Mouse (Mus musculus) midbrain, embryonic 16.5 days (tissue): ENCODE measurements around the gene Nt5c2. TPM values are rescaled to one million over a fixed set of nuclear protein-coding genes. Genes with fewer than 3 reads are reported as not detected.

Source experiments
- ATAC-seq: fragments of 200-750 bp; cut with Nextera tagmentation; 2 replicates; pipeline ENCODE4 v1.8.0; 2017; ENCODE audit warnings: moderate TSS enrichment
- H3K27ac ChIP-seq: fragments of 300-500 bp; sonication (generic); 2 replicates; pipeline ENCODE4 v1.5.1; 2014; ENCODE audit warnings: mild to moderate bottlenecking, low read length, mixed read lengths
- H3K27me3 ChIP-seq: fragments of 300-500 bp; sonication (generic); 2 replicates; pipeline ENCODE4 v1.6.1; 2014; ENCODE audit warnings: low read depth, low read length, mixed read lengths; ENCODE audit not compliant: control insufficient read depth, insufficient read depth
- H3K36me3 ChIP-seq: fragments of 300-500 bp; sonication (generic); 2 replicates; pipeline ENCODE4 v1.6.1; 2014; ENCODE audit warnings: mild to moderate bottlenecking, low read length, moderate library complexity, mixed read lengths; ENCODE audit not compliant: control insufficient read depth, insufficient read depth
- H3K4me1 ChIP-seq: fragments of 300-500 bp; sonication (generic); 2 replicates; pipeline ENCODE4 v1.6.1; 2014; ENCODE audit warnings: mild to moderate bottlenecking, low read length, mixed read lengths; ENCODE audit not compliant: control insufficient read depth, insufficient read depth
- H3K4me2 ChIP-seq: fragments of 300-500 bp; sonication (generic); 2 replicates; pipeline ENCODE4 v1.6.1; 2014; ENCODE audit warnings: mild to moderate bottlenecking, low read length, mixed read lengths
- H3K4me3 ChIP-seq: fragments of 300-500 bp; sonication (generic); 2 replicates; pipeline ENCODE4 v1.5.1; 2014; ENCODE audit warnings: low read depth, mild to moderate bottlenecking, low read length, moderate library complexity, mixed read lengths
- H3K9ac ChIP-seq: fragments of 300-500 bp; sonication (generic); 2 replicates; pipeline ENCODE4 v1.6.1; 2014; ENCODE audit warnings: low read depth, low read length, mixed read lengths
- H3K9me3 ChIP-seq: fragments of 300-500 bp; sonication (generic); replicated peaks from 2 replicates; pipeline ENCODE4 v1.6.1; 2014; ENCODE audit warnings: mild to moderate bottlenecking, low read length, mixed read lengths; ENCODE audit not compliant: control insufficient read depth, poor library complexity, severe bottlenecking
- WGBS: fragments of 180-500 bp; shearing (Covaris S2); extraction: QIAGEN DNeasy Blood & Tissue Kit; methylation state at CpG from one replicate; pipeline ENCODE4 v1.1.7; 2014; 5-methylcytosine and 5-hydroxymethylcytosine counted together
- polyA plus RNA-seq: library from polyadenylated mRNA; unstranded; fragments of >200 nt; fragmentation: Nextera tagmentation; extraction: Ambion mirVana; gene quantifications from 2 replicates; pipeline ENCODE4 v1.2.1, GENCODE M21; 2015

Gene Nt5c2
- polyA plus RNA-seq, 1 experiment from 2014 or later: 85.7 TPM

DNA sequence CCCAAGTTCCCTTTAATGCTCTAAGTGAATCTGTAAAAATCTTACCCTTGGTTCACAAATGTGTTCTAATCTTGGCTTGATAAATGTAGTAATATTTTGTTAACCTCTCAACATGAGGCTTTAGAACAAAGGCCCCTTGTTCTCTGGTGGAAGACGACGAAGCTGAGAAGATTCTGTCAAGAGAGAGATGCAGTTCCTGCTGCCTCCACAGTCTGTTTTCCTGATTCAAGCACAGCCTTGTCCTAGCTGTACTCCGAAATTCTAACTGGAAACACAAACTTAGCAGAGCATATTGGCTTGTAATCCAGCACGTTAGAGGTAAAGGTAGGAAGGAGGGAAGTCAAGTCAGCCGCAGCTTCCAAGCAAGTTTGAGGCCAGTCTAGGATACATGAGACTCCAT, 62.0 kb downstream of the Nt5c2 start:
- no peak overlapping the region for H3K4me2 ChIP-seq
- 79% methylated on average over 5 of the region's 5 CpGs for WGBS
- no peak overlapping the region for H3K27ac ChIP-seq
- H3K4me3 ChIP-seq: no peak overlapping the region
- ATAC-seq: no peak
- no peaks in the 10 kb centered on the region for H3K27me3 ChIP-seq
- H3K36me3 ChIP-seq: peaks cover 5% of the 10 kb centered on the region
- H3K9me3 ChIP-seq: no peaks in the 10 kb centered on the region
- H3K4me1 ChIP-seq: no peaks in the 10 kb centered on the region
- no peak overlapping the region for H3K9ac ChIP-seq

DNA sequence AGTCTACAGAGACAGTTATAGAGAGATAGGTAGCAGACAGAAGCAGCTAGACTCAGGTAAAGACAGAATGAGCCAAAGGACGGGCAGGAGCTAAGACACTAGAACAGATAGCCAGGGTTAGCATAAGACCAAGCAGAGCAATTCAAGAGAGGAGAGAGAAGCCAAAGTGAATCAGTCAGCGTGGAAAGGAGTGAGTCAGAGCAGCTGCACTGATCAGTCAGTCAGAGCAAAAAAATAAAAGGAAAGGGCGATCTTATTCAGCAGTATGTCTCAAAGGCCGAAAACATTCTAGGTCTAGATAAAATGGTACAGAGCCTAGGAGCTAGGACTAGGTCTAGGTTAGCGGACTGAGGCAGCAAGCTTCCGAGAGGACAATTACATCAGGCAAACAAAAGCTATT, 70.6 kb downstream of the Nt5c2 start:
- WGBS: 88% methylated on average over 6 of the region's 6 CpGs
- Histone ChIP-seq H3K9me3 (no peaks in the 10 kb centered on the region), H3K9ac (no peak overlapping the region)

GRCm38 (mm10) chr19:46937173-46937572, 77.8 kb downstream of the Nt5c2 start:
- Histone ChIP-seq H3K4me2 (0 out of 2 replicates have a peak overlapping the region, but pooled peaks have one; percentile 5), H3K27me3 (no peaks in the 10 kb centered on the region), H3K36me3 (no peaks in the 10 kb centered on the region), H3K9ac (no peak overlapping the region), H3K4me1 (peaks cover 6% of the 10 kb centered on the region), H3K4me3 (no peak overlapping the region), H3K9me3 (no peaks in the 10 kb centered on the region), H3K27ac (peak overlapping the region; percentile 74)
- WGBS: 46% methylated on average over 6 of the region's 6 CpGs
- no peak for ATAC-seq

More for the DNA sequence above, 70.6 kb downstream of the Nt5c2 start:
- Histone ChIP-seq H3K4me1 (no peaks in the 10 kb centered on the region), H3K4me3 (no peak overlapping the region), H3K27me3 (no peaks in the 10 kb centered on the region), H3K4me2 (no peak overlapping the region), H3K27ac (no peak overlapping the region), H3K36me3 (no peaks in the 10 kb centered on the region; the same call in 1 of the 2 replicates)
- ATAC-seq: no peak

DNA sequence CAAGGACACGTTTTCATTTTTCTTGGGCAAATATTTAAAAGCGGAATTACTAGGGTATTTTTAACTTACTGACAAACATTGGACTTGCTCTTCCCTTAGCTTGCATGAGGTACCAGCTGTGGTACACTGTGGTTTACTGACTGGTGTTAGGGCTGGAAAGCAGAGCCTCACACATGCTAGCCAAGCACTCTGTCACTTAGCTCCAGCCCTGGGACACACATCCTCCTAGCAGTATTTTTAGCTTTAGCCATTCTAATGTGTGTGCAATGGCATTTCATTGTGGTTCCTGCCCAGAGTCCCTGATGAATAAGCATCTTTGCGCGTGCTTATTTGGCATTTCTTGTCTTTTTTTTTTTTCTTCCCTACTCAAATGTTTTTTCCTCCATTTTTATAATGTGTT, 80.9 kb downstream of the Nt5c2 start:
- WGBS: 94% methylated on average over 4 of the region's 4 CpGs
- Histone ChIP-seq H3K4me3 (no peak overlapping the region), H3K9ac (no peak overlapping the region), H3K27me3 (no peaks in the 10 kb centered on the region), H3K4me1 (peaks cover 6% of the 10 kb centered on the region), H3K4me2 (no peak overlapping the region), H3K27ac (no peak overlapping the region), H3K9me3 (no peaks in the 10 kb centered on the region), H3K36me3 (no peaks in the 10 kb centered on the region)
- ATAC-seq: no peak

DNA sequence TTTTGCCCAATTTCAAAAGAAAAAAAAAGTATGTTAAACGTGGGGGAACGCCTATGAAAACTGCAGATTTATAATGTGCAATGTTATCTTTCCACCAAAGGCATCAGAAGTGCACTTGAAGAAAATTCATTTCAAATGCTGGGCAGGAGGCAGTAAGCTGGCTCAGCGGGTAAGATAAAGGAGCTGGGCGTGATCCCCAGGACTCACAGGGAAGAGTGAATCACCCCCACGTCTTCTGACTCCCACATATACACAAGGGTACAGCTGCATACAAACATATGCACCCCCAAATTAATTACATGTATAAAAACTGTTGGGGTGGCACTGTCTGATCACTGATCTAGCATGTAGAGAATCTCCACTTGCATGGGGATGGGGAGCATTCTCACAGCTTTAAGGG, 82.3 kb downstream of the Nt5c2 start:
- Histone ChIP-seq H3K4me3 (no peak overlapping the region), H3K9ac (no peak overlapping the region), H3K4me1 (peaks cover 8% of the 10 kb centered on the region), H3K9me3 (no peaks in the 10 kb centered on the region), H3K36me3 (no peaks in the 10 kb centered on the region), H3K4me2 (no peak overlapping the region), H3K27me3 (no peaks in the 10 kb centered on the region), H3K27ac (no peak overlapping the region)
- no peak for ATAC-seq
- WGBS: 74% methylated on average over 5 of the region's 5 CpGs

GRCm38 (mm10) chr19:46930026-46930425, 84.9 kb downstream of the Nt5c2 start:
- H3K9me3 ChIP-seq: no peaks in the 10 kb centered on the region
- no peak overlapping the region for H3K4me3 ChIP-seq
- ATAC-seq: no peak
- H3K4me1 ChIP-seq: 0 out of 2 replicates have a peak, but pooled peaks cover 5% of the 10 kb centered on the region
- 69% methylated on average over 5 of the region's 5 CpGs for WGBS
- H3K27ac ChIP-seq: no peak overlapping the region
- no peaks in the 10 kb centered on the region for H3K36me3 ChIP-seq
- no peaks in the 10 kb centered on the region for H3K27me3 ChIP-seq
- H3K9ac ChIP-seq: no peak overlapping the region
- H3K4me2 ChIP-seq: no peak overlapping the region

DNA sequence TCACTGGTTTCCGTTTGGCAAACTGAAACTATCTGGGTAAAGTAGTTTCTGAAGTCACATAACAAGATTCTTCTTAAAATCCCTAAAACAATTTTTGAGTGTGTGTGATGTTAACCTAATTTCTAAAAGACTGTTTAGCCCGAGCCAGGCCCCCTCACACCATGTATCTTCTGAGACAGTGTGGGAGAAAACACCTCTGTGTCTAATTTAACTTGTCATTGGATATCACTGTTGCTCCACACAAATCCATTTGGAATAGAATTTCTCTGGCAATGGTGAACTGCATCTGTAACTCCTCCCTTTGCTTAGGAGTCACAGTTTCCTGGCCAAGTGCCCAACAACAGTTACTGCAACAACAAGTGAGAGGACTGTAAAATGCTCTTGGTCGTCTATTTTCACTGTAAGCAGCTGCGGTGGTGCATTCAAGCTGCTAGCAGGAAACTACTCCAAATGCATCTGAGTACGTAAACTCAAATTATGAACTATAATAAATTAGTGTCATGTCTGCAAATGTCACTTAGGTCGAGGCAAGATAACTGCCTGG, 85.8 kb downstream of the Nt5c2 start:
- no peaks in the 10 kb centered on the region for H3K36me3 ChIP-seq
- no peaks in the 10 kb centered on the region for H3K9me3 ChIP-seq
- H3K4me2 ChIP-seq: no peak overlapping the region
- H3K27ac ChIP-seq: no peak overlapping the region
- 0 out of 2 replicates have a peak, but pooled peaks cover 5% of the 10 kb centered on the region for H3K4me1 ChIP-seq
- H3K27me3 ChIP-seq: no peaks in the 10 kb centered on the region
- H3K9ac ChIP-seq: no peak overlapping the region
- WGBS: 69% methylated on average over 6 of the region's 6 CpGs
- no peak overlapping the region for H3K4me3 ChIP-seq
- no peak for ATAC-seq

DNA sequence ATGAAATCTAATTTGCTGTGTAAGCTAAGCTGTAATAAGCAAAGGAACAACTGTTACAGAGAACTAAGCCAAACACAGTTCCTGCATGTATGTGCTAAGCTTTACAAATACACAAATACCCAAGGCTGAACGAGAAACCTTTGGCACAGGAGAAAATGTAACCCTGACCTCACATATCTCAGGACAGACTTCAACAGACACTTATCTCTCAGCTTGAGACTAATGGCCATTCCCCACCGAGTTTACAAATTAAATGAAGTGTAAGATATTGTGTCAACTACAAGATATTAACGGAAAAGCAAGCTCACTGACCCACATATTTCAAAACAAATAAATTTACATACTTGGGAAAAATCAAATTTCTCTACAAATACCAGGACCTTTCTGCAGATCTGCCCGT, 86.8 kb downstream of the Nt5c2 start:
- H3K36me3 ChIP-seq: no peaks in the 10 kb centered on the region
- no peaks in the 10 kb centered on the region for H3K27me3 ChIP-seq
- H3K4me1 ChIP-seq: 0 out of 2 replicates have a peak, but pooled peaks cover 5% of the 10 kb centered on the region
- H3K9ac ChIP-seq: no peak overlapping the region
- H3K9me3 ChIP-seq: no peaks in the 10 kb centered on the region
- WGBS: 71% methylated on average over 4 of the region's 4 CpGs
- no peak overlapping the region for H3K4me2 ChIP-seq
- ATAC-seq: no peak
- no peak overlapping the region for H3K27ac ChIP-seq
- no peak overlapping the region for H3K4me3 ChIP-seq

- Histone ChIP-seq H3K4me3 (no peak overlapping the region), H3K36me3 (no peaks in the 10 kb centered on the region), H3K4me2 (no peak overlapping the region), H3K4me1 (0 out of 2 replicates have a peak, but pooled peaks cover 5% of the 10 kb centered on the region), H3K9me3 (no peaks in the 10 kb centered on the region), H3K27ac (no peak overlapping the region), H3K9ac (no peak overlapping the region), H3K27me3 (no peaks in the 10 kb centered on the region)
- ATAC-seq: no peak
- WGBS: 60% methylated on average over 5 of the region's 5 CpGs
Observed at GRCm38 (mm10) chr19:46926951-46927350, 88.0 kb downstream of the Nt5c2 start.
